Mouse (Mus musculus): Measurements from ENCODE around the gene Rpl41. TPM values are rescaled to one million over a fixed set of nuclear protein-coding genes. Genes with fewer than 3 reads are reported as not detected.
A peak's percentile ranks its signal among the peaks of the same experiment; 100 is the strongest.
"Not testable (repeated sequence)": the region's sequence is repeated elsewhere in the genome, so short reads cannot be mapped to it uniquely, and the experiment has no call there.

Gene Rpl41
- polyA plus RNA-seq, 1 experiment from 2014 or later: 3,364 TPM

GRCm38 (mm10) chr10:128509831-128510230 lies 39.3 kb downstream of the Rpl41 start:
- H3K9ac ChIP-seq (ENCODE audit: low read depth, low read length): no peak overlapping the region
- no peaks in the 10 kb centered on the region for H3K27me3 ChIP-seq (replicated peaks; ENCODE audit: control insufficient read depth, insufficient read depth, low read length)
- no peak overlapping the region for H3K4me3 ChIP-seq (ENCODE audit: low read length)
- no peak for ATAC-seq
- 68% methylated on average over 4 of the region's 4 CpGs for WGBS
- H3K9me3 ChIP-seq (ENCODE audit: control insufficient read depth, low read length): no peaks in the 10 kb centered on the region
- peaks cover 9% of the 10 kb centered on the region; the same call in 1 of the 2 replicates for H3K4me1 ChIP-seq (ENCODE audit: control insufficient read depth, insufficient read depth, low read length)
- H3K4me2 ChIP-seq (ENCODE audit: low read depth, low read length): no peak overlapping the region
- peaks cover 5% of the 10 kb centered on the region; the same call in 1 of the 2 replicates for H3K36me3 ChIP-seq (ENCODE audit: control insufficient read depth, insufficient read depth, low read length)
- H3K27ac ChIP-seq (ENCODE audit: low read length): no peak overlapping the region; the same call in 1 of the 2 replicates

GRCm38 (mm10) chr10:128509203-128509602 lies 39.9 kb downstream of the Rpl41 start:
- Histone ChIP-seq H3K27ac (ENCODE audit: low read length) (no peak overlapping the region), H3K4me2 (ENCODE audit: low read depth, low read length) (no peak overlapping the region), H3K4me1 (ENCODE audit: control insufficient read depth, insufficient read depth, low read length) (peaks cover 13% of the 10 kb centered on the region; the same call in 1 of the 2 replicates), H3K9ac (ENCODE audit: low read depth, low read length) (no peak overlapping the region), H3K36me3 (ENCODE audit: control insufficient read depth, insufficient read depth, low read length) (peaks cover 5% of the 10 kb centered on the region; the same call in 1 of the 2 replicates), H3K4me3 (ENCODE audit: low read length) (no peak overlapping the region), H3K27me3 (replicated peaks; ENCODE audit: control insufficient read depth, insufficient read depth, low read length) (no peaks in the 10 kb centered on the region), H3K9me3 (ENCODE audit: control insufficient read depth, low read length) (no peaks in the 10 kb centered on the region)
- 85% methylated on average over 9 of the region's 9 CpGs for WGBS
- no peak for ATAC-seq

DNA sequence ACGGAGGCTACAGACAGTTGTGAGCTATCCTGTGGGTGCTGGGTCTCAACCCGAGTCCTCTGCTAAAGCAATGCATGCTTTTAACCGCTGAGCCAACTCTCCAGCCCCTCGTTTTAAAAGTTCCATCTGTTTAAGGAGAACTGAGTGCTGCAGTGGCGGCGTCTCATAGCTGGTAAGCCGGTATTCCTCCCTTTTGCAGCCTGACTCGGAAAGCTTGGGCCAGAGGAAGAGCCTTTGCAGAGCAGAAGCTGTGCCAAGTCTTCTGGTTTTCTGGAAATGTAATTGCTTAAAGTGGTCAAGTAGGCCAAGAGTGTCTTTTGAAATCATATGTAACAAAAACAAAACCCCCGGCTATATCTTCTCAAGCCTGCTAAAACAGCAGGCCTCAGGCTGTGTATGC lies 40.8 kb downstream of the Rpl41 start:
- H3K9me3 ChIP-seq (ENCODE audit: control insufficient read depth, low read length): no peaks in the 10 kb centered on the region
- peaks cover 13% of the 10 kb centered on the region; the same call in 1 of the 2 replicates for H3K4me1 ChIP-seq (ENCODE audit: control insufficient read depth, insufficient read depth, low read length)
- H3K4me2 ChIP-seq (ENCODE audit: low read depth, low read length): no peak overlapping the region
- no peak overlapping the region for H3K4me3 ChIP-seq (ENCODE audit: low read length)
- WGBS: 67% methylated on average over 9 of the region's 9 CpGs
- H3K27me3 ChIP-seq (replicated peaks; ENCODE audit: control insufficient read depth, insufficient read depth, low read length): no peaks in the 10 kb centered on the region
- no peak for ATAC-seq
- H3K9ac ChIP-seq (ENCODE audit: low read depth, low read length): no peak overlapping the region
- H3K36me3 ChIP-seq (ENCODE audit: control insufficient read depth, insufficient read depth, low read length): peaks cover 5% of the 10 kb centered on the region; the same call in 1 of the 2 replicates
- H3K27ac ChIP-seq (ENCODE audit: low read length): no peak overlapping the region

DNA sequence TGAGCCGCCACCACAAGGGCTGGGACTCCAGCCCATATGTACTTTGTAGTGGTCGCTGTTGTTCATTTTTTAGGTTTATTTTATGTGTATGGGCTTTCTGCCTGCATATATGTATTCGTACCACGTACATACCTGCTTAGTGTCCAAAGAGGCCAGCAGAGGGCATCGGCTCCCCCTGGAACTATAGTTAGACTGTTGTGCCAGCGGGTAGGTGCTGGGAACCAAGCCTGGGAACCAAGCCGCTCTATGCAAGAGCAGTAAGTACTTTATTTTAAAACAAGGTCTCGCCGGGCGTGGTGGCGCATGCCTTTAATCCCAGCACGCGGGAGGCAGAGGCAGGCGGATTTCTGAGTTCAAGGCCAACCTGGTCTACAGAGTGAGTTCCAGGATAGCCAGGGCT lies 43.1 kb downstream of the Rpl41 start:
- no peak overlapping the region for H3K9ac ChIP-seq (ENCODE audit: low read depth, low read length)
- peaks cover 5% of the 10 kb centered on the region; the same call in 1 of the 2 replicates for H3K36me3 ChIP-seq (ENCODE audit: control insufficient read depth, insufficient read depth, low read length)
- ATAC-seq: no peak
- WGBS: 91% methylated on average over 14 of the region's 14 CpGs
- H3K27me3 ChIP-seq (replicated peaks; ENCODE audit: control insufficient read depth, insufficient read depth, low read length): no peaks in the 10 kb centered on the region
- H3K4me2 ChIP-seq (ENCODE audit: low read depth, low read length): no peak overlapping the region
- H3K4me3 ChIP-seq (ENCODE audit: low read length): no peak overlapping the region
- peaks cover 16% of the 10 kb centered on the region; the same call in 1 of the 2 replicates for H3K4me1 ChIP-seq (ENCODE audit: control insufficient read depth, insufficient read depth, low read length)
- no peak overlapping the region for H3K27ac ChIP-seq (ENCODE audit: low read length)
- H3K9me3 ChIP-seq (ENCODE audit: control insufficient read depth, low read length): no peaks in the 10 kb centered on the region

DNA sequence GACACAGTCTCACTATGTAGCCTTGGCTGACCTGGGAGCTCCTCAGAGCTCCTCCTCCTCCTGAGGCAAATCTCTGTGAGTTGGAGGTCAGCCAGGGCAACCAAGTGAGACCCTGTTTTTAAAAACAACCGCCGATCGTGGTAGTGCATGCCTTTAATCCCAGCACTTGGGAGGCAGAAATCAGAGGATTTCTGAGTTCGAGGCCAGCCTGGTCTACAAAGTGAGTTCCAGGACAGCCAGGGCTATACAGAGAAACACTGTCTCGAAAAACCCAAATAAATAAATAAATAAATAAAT lies 43.8 kb downstream of the Rpl41 start:
- not testable (repeated sequence) for H3K9ac ChIP-seq (ENCODE audit: low read depth, low read length); H3K27me3 ChIP-seq (replicated peaks; ENCODE audit: control insufficient read depth, insufficient read depth, low read length); H3K9me3 ChIP-seq (ENCODE audit: control insufficient read depth, low read length); H3K4me3 ChIP-seq (ENCODE audit: low read length); H3K36me3 ChIP-seq (ENCODE audit: control insufficient read depth, insufficient read depth, low read length); H3K27ac ChIP-seq (ENCODE audit: low read length); ATAC-seq; H3K4me2 ChIP-seq (ENCODE audit: low read depth, low read length)
- H3K4me1 ChIP-seq (ENCODE audit: control insufficient read depth, insufficient read depth, low read length): peaks cover 16% of the 10 kb centered on the region; the same call in 1 of the 2 replicates
- WGBS: 85% methylated on average over 5 of the region's 5 CpGs

DNA sequence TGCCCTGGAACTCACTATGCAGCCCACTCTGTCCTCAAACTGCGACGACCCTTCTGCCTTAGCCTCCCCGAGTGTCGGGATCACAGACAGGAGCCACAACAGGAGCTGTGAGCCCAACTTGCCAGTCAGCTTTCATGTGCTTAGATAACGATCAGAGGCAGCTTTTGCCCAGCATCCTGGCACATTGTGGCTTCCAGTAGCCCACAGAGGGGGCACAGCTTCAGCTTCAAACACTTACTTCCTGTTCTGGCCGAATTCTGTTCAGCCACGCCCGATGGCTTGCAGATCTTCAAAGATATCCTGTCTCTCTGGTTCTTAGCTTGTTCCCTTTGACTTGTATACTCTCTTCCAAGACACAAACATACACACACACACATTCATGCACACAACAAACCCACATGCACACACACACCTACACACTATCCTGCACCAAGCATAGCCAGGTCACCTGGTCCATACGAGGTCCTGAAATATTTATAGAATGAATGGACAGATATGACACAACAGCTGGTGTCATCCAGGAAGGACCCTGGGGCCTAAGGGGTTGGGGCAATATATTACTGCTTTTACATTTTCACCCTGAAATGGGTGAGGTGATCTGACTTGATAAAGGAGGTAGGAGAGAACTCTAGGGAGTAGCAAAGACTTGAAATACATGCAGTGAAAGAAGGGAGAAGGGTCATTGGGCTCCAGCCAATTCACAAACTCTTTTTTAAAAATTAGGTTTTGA lies 44.3 kb downstream of the Rpl41 start:
- peaks cover 16% of the 10 kb centered on the region; the same call in 1 of the 2 replicates for H3K4me1 ChIP-seq (ENCODE audit: control insufficient read depth, insufficient read depth, low read length)
- 0 out of 2 replicates have a peak overlapping the region, but pooled peaks have one; percentile 20 for H3K9ac ChIP-seq (ENCODE audit: low read depth, low read length)
- no peaks in the 10 kb centered on the region for H3K27me3 ChIP-seq (replicated peaks; ENCODE audit: control insufficient read depth, insufficient read depth, low read length)
- no peaks in the 10 kb centered on the region for H3K36me3 ChIP-seq (ENCODE audit: control insufficient read depth, insufficient read depth, low read length)
- H3K4me3 ChIP-seq (ENCODE audit: low read length): no peak overlapping the region
- H3K4me2 ChIP-seq (ENCODE audit: low read depth, low read length): no peak overlapping the region
- no peak overlapping the region for H3K27ac ChIP-seq (ENCODE audit: low read length)
- 0 out of 2 replicates have a peak, but pooled peaks have one; percentile 21 for ATAC-seq
- 64% methylated on average over 9 of the region's 9 CpGs for WGBS
- H3K9me3 ChIP-seq (ENCODE audit: control insufficient read depth, low read length): no peaks in the 10 kb centered on the region

DNA sequence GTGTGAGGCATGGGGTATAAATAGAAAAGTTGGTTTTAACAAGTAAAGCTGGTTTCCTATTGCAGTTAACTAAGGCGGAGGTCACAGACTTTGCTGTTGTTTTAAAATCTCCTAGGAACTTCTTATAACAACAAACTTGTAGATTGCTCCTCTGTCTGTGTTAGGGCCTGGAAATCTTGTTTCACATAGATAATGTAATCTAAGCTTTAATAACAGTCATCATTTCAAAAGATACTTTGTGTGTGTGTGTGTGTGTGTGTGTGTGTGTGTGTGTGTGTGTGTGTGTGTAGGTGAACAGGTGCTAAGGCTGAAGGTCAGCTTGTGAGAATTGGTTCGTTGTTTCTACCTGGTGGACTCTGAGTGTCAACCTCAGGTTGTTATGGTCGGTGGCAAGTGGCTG lies 45.1 kb downstream of the Rpl41 start:
- Histone ChIP-seq H3K9me3 (ENCODE audit: control insufficient read depth, low read length) (no peaks in the 10 kb centered on the region), H3K27me3 (replicated peaks; ENCODE audit: control insufficient read depth, insufficient read depth, low read length) (no peaks in the 10 kb centered on the region), H3K4me2 (ENCODE audit: low read depth, low read length) (no peak overlapping the region), H3K27ac (ENCODE audit: low read length) (no peak overlapping the region), H3K4me1 (ENCODE audit: control insufficient read depth, insufficient read depth, low read length) (peaks cover 16% of the 10 kb centered on the region; the same call in 1 of the 2 replicates), H3K36me3 (ENCODE audit: control insufficient read depth, insufficient read depth, low read length) (no peaks in the 10 kb centered on the region), H3K9ac (ENCODE audit: low read depth, low read length) (no peak overlapping the region), H3K4me3 (ENCODE audit: low read length) (no peak overlapping the region)
- 57% methylated on average over 3 of the region's 3 CpGs for WGBS
- ATAC-seq: no peak

DNA sequence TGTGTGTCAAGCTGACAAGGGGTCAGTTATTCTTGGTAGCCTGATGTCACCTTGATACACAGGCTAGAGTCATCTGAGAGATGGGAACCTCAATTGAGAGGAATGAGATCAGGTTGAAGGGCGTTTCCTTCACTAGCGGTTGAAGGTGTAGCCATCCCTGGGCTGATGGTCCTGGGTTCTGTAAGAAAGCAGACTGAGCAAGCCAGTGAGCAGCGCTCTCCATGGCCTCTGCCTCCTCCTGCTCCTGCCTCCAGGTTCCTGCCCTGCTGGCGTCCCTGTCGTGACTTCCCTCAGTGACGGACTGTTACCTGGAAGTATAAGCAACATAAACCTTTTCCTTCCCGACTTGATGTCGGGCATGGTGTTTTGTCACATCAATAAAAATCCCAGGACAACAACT lies 45.6 kb downstream of the Rpl41 start:
- no peak for ATAC-seq
- H3K4me2 ChIP-seq (ENCODE audit: low read depth, low read length): no peak overlapping the region
- H3K4me1 ChIP-seq (ENCODE audit: control insufficient read depth, insufficient read depth, low read length): peaks cover 16% of the 10 kb centered on the region; the same call in 1 of the 2 replicates
- H3K4me3 ChIP-seq (ENCODE audit: low read length): no peak overlapping the region
- H3K27ac ChIP-seq (ENCODE audit: low read length): no peak overlapping the region
- H3K9ac ChIP-seq (ENCODE audit: low read depth, low read length): no peak overlapping the region
- H3K27me3 ChIP-seq (replicated peaks; ENCODE audit: control insufficient read depth, insufficient read depth, low read length): no peaks in the 10 kb centered on the region
- no peaks in the 10 kb centered on the region for H3K36me3 ChIP-seq (ENCODE audit: control insufficient read depth, insufficient read depth, low read length)
- H3K9me3 ChIP-seq (ENCODE audit: control insufficient read depth, low read length): no peaks in the 10 kb centered on the region
- 82% methylated on average over 8 of the region's 8 CpGs for WGBS

DNA sequence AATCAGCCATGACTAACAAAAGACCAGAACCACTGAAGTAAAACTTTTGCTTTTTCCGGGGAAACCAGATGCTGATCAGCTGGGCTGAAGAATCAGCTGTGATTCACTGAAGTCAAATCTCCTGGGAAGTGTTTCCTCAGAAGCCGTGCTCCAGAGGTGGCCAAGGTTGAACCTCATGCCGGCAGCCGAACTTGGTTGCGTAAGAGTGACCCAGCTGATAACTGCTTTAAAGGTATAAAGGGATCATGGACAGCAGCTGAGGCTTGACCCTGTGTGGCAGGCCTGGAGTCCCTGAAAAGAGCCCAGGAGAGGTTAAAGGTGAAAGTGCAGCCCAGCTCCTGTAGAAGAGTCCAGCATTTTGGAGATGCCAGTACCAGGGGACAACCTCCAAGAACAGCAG lies 46.8 kb downstream of the Rpl41 start:
- H3K4me2 ChIP-seq (ENCODE audit: low read depth, low read length): no peak overlapping the region
- no peaks in the 10 kb centered on the region for H3K9me3 ChIP-seq (ENCODE audit: control insufficient read depth, low read length)
- no peak overlapping the region for H3K27ac ChIP-seq (ENCODE audit: low read length)
- H3K9ac ChIP-seq (ENCODE audit: low read depth, low read length): no peak overlapping the region
- peaks cover 21% of the 10 kb centered on the region; the same call in 1 of the 2 replicates for H3K4me1 ChIP-seq (ENCODE audit: control insufficient read depth, insufficient read depth, low read length)
- H3K27me3 ChIP-seq (replicated peaks; ENCODE audit: control insufficient read depth, insufficient read depth, low read length): no peaks in the 10 kb centered on the region
- H3K4me3 ChIP-seq (ENCODE audit: low read length): no peak overlapping the region
- 47% methylated on average over 5 of the region's 5 CpGs for WGBS
- H3K36me3 ChIP-seq (ENCODE audit: control insufficient read depth, insufficient read depth, low read length): no peaks in the 10 kb centered on the region
- no peak for ATAC-seq
